Mouse (Mus musculus): Measurements from ENCODE around the gene Ift122. TPM values are rescaled to one million over a fixed set of nuclear protein-coding genes. Genes with fewer than 3 reads are reported as not detected.

The Ift122 gene
- polyA plus RNA-seq, 1 experiment from 2014 or later, result 18.8 TPM

DNA sequence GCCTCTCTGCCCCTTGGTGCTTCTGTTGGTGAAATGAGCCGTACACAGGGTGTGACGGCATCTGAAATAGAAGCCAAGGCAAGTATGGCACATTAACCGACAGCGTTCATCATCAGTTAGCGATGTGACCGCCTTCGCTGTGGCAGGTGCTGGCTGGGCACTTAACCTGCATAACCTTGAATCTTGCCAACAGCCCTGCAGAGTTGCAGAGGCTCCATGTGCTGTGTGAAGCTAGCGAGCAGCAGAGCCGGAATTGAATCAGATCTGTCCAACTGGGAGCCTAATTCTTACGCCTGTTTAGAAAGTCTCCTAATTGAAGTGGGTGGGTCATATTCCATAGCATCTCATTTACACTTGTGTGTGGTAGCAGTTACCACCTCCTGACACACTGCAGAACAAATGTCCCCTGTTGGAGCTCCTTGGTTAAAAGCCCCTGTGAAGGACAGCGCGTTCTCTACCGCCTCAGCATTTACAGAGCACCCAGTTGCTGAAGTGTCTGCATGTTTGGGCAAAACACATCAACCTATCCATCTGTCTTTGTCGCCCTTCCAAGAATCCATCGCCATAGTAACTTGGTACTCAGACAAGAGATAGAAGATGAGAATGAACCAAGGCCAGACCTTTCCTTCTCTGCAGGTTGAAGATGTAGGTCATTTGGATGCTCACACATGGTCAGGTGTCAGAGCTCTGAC lies 61.4 kb downstream of the Ift122 start:
- Histone ChIP-seq H3K9me3 (no peaks in the 10 kb centered on the region), H3K36me3 (no peaks in the 10 kb centered on the region), H3K27ac (no peak overlapping the region), H3K4me3 (replicated peaks) (no peak overlapping the region), H3K4me2 (no peak overlapping the region), H3K9ac (no peak overlapping the region), H3K4me1 (no peaks in the 10 kb centered on the region), H3K27me3 (replicated peaks) (no peaks in the 10 kb centered on the region)
- 83% methylated on average over 15 of the region's 15 CpGs for WGBS
- no peak for ATAC-seq (ENCODE audit: insufficient read depth, low FRiP score, low read depth)

DNA sequence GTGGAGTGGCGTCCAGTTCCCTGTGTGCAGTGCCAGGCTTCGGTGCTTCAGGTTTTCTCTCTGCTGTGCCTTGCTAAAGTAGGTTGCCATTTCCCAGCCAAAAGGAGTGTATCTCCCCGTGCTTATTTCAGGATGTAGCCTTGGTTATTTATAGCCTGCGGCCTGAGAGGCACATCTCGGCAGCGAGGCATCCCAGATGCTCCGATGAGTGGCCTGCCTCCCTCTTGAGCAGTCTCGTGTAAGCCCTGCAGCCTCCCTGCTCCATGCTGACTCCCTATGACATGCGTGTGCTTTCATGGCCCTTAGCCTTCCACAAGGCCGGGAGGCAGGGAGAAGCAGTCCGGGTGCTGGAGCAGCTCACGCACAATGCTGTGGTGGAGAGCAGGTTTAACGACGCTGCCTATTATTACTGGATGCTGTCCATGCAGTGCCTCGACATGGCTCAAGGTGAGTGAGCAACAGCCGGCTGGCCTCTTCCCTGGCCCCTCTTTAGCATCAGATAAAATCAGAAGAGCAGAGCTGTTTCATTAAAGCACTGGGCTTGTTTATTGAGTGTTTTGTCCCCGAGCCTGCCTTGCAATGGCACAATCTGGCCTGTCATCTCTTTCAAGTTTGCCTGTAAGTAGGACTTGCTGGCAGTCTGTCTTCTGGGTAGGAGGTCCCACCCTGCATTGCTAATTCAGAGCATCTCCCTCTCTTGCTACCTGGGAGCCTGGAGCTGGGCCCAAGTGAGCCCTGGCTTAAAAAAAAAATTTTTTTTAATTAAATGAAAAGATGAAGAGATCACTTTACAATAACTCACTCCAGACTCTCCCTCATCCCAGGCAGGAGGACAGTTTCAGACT lies 62.6 kb downstream of the Ift122 start:
- H3K36me3 ChIP-seq, result no peaks in the 10 kb centered on the region; the same call in 1 of the 2 replicates
- ATAC-seq (ENCODE audit: insufficient read depth, low FRiP score, low read depth), result no peak
- no peaks in the 10 kb centered on the region for H3K9me3 ChIP-seq
- H3K9ac ChIP-seq, result no peak overlapping the region
- no peak overlapping the region for H3K4me3 ChIP-seq (replicated peaks)
- H3K4me2 ChIP-seq, result no peak overlapping the region
- H3K4me1 ChIP-seq, result no peaks in the 10 kb centered on the region
- 56% methylated on average over 17 of the region's 17 CpGs for WGBS
- no peaks in the 10 kb centered on the region for H3K27me3 ChIP-seq (replicated peaks)
- H3K27ac ChIP-seq, result no peak overlapping the region

DNA sequence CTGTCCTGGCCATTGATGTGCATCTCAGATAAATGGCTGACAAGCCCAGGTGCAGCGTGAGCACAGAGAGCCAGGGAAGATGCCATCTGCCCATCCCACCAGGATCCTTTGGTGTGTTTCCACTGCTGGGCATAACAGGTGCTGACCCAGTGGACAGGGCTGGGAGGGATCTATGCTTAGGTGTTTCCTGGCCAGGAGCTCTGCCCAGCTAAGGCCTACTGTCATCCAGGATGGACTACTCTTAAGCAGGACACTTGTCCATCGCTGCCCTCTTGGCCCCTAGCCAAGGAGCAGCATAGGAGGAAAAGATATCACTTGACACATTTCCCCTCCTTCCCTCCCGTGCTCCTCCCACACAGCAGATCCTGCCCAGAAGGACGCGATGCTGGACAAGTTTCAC lies 63.3 kb downstream of the Ift122 start:
- no peak overlapping the region for H3K4me2 ChIP-seq
- H3K9ac ChIP-seq, result no peak overlapping the region
- H3K36me3 ChIP-seq, result no peaks in the 10 kb centered on the region; the same call in 1 of the 2 replicates
- 0 out of 2 replicates have a peak, but pooled peaks have one; percentile 3 for ATAC-seq (ENCODE audit: insufficient read depth, low FRiP score, low read depth)
- no peak overlapping the region for H3K4me3 ChIP-seq (replicated peaks)
- 67% methylated on average over 5 of the region's 5 CpGs for WGBS
- no peaks in the 10 kb centered on the region for H3K27me3 ChIP-seq (replicated peaks)
- H3K27ac ChIP-seq, result no peak overlapping the region
- H3K9me3 ChIP-seq, result no peaks in the 10 kb centered on the region
- H3K4me1 ChIP-seq, result no peaks in the 10 kb centered on the region

DNA sequence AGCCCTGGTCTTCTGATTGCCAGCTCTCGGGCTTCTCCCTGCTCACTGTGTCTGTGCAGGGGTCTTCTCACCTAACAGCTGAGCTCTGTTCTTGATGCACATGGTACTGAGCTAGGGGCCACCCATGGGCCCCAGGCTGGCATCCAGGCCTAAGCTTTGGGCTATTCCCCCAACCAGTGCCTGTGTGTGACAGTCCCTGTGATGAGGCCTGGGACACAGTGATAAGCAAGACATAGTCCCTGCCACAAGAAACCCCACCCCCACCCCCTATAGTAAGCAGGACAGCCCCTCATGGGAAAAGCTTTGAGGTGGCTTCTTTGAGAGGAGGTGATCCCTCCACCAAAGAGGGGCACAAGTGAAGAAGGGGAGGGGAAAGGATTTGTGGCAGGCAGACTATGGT lies 65.3 kb downstream of the Ift122 start:
- H3K36me3 ChIP-seq, result no peaks in the 10 kb centered on the region; the same call in 1 of the 2 replicates
- H3K4me3 ChIP-seq (replicated peaks), result no peak overlapping the region
- H3K9ac ChIP-seq, result no peak overlapping the region
- ATAC-seq (ENCODE audit: insufficient read depth, low FRiP score, low read depth), result no peak
- 93% methylated on average over 1 of the region's 1 CpGs for WGBS
- H3K27ac ChIP-seq, result no peak overlapping the region
- H3K9me3 ChIP-seq, result no peaks in the 10 kb centered on the region
- no peaks in the 10 kb centered on the region for H3K4me1 ChIP-seq
- H3K4me2 ChIP-seq, result no peak overlapping the region
- H3K27me3 ChIP-seq (replicated peaks), result no peaks in the 10 kb centered on the region

DNA sequence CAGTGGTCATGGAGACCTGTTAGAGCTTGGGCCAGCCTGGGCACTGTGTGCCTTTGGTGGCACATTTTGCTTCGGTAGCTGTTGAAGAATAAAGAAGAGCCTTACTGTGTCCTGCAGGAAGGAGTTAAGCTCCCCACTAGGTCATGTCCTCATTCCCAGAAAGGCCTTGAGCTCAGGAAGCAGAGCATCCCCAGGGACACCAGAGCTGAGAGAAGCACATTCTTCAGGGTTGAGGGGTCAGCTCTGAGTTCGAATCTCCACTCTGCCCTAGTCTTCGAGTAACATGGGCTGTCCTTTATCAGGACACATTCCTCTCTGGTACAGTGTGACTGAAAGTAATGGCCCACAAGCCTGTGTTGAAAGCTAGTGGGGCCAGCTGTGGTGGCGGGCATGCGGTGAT lies 66.6 kb downstream of the Ift122 start:
- no peaks in the 10 kb centered on the region for H3K9me3 ChIP-seq

DNA sequence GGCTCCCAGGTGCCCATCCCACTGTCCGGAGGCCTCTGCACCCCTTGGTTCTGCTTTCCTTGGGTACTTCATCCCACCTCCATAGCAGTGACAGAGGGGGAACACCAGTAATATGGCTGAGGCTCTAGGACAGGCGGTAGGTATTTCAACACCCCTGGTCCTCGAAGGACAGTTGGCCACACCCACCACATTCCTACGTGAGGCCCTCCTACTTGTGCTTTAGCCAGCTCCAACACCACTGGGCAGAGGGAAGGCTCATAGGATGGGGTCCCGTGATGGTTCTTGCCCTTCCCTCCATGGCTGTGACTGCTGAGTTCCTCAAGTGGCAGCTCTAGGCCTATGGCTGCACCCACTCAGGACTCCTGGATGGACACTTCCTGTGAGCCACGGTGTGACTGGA lies 71.6 kb downstream of the Ift122 start:
- ATAC-seq (ENCODE audit: insufficient read depth, low FRiP score, low read depth), result peak; percentile 35
- WGBS, result 32% methylated on average over 6 of the region's 6 CpGs
- H3K36me3 ChIP-seq, result no peaks in the 10 kb centered on the region; the same call in 1 of the 2 replicates
- H3K4me1 ChIP-seq, result 0 out of 2 replicates have a peak, but pooled peaks cover 3% of the 10 kb centered on the region
- no peaks in the 10 kb centered on the region for H3K27me3 ChIP-seq (replicated peaks)
- no peak overlapping the region for H3K4me3 ChIP-seq (replicated peaks)
- no peak overlapping the region for H3K9ac ChIP-seq
- no peak overlapping the region for H3K27ac ChIP-seq
- H3K4me2 ChIP-seq, result no peak overlapping the region
- H3K9me3 ChIP-seq, result no peaks in the 10 kb centered on the region

More for the DNA sequence above, 66.6 kb downstream of the Ift122 start:
- H3K27me3 ChIP-seq (replicated peaks), result no peaks in the 10 kb centered on the region
- no peaks in the 10 kb centered on the region; the same call in 1 of the 2 replicates for H3K36me3 ChIP-seq
- no peaks in the 10 kb centered on the region for H3K4me1 ChIP-seq
- no peak overlapping the region for H3K9ac ChIP-seq
- no peak overlapping the region for H3K4me3 ChIP-seq (replicated peaks)
- no peak for ATAC-seq (ENCODE audit: insufficient read depth, low FRiP score, low read depth)
- 85% methylated on average over 5 of the region's 5 CpGs for WGBS
- no peak overlapping the region for H3K4me2 ChIP-seq
- H3K27ac ChIP-seq, result no peak overlapping the region

DNA sequence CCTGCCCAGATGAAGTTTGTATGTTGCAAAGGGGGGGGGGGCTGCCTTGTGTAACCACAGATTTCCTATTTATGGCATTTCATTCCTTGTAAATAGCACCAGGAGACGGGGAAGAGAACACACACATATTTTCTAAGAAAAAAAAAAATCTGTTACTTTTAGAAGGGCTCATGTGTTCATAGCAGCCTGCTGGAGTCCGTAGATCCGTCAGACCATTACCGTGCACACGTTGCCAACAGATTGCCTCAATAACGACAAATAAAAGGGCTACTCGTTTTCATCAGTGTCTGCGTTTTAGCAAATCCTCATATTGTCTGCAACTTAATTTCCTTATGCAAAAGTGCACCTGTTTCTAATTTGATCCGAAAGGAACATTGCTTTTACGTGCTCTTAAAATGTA lies 73.1 kb downstream of the Ift122 start:
- H3K36me3 ChIP-seq, result no peaks in the 10 kb centered on the region
- WGBS, result 82% methylated on average over 10 of the region's 10 CpGs
- H3K4me2 ChIP-seq, result no peak overlapping the region
- no peak for ATAC-seq (ENCODE audit: insufficient read depth, low FRiP score, low read depth)
- peaks cover 12% of the 10 kb centered on the region for H3K4me1 ChIP-seq
- H3K27ac ChIP-seq, result no peak overlapping the region
- H3K4me3 ChIP-seq (replicated peaks), result no peak overlapping the region
- no peaks in the 10 kb centered on the region for H3K9me3 ChIP-seq
- no peaks in the 10 kb centered on the region for H3K27me3 ChIP-seq (replicated peaks)
- H3K9ac ChIP-seq, result no peak overlapping the region

DNA sequence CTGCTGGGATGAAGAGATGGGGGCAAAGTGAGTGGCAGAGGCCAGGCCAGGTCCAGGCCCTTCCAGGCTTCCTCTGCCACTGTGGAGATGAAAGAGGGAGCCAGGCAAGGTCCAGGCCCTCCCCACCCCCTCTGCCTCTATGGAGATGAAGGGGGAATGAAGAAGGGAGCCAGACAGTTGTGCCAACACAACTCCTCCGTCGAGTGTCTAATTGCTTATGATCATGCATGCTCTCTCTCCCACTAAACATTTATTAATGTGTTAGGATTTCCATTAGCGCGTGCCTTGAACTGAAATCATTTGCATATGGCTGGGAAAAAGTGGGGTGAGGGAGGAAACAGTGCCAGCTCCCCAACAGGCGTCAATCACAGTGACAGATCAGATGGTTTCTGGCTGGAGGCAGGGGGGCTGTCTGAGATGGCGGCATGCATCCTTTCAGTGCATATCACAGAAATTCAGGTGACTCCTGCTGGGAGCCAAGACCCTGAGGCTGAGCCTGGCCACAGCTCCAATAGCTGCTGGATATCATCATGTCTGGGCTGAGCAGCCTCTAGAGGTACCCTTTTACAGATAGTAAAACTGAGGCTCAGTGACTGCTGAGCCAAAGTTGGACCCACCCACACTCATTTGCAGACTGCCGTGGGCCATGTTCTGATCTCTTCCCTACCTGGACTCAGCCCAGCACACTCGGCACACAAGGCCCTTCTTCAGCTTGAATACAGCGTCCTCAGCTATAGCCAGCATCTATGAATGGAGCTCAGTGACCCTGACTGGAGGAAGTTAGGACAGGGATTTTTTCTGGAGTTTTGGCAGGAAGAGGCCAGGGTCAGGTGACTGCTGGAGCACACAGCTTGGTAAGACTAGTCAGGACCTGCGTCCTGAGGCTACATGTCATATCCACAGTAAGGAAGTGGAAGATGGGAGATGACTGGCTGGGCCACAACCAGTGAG lies 74.3 kb downstream of the Ift122 start:
- no peaks in the 10 kb centered on the region for H3K36me3 ChIP-seq
- no peak overlapping the region for H3K27ac ChIP-seq
- ATAC-seq (ENCODE audit: insufficient read depth, low FRiP score, low read depth), result no peak
- no peak overlapping the region for H3K4me3 ChIP-seq (replicated peaks)
- H3K4me1 ChIP-seq, result peaks cover 12% of the 10 kb centered on the region
- no peaks in the 10 kb centered on the region for H3K27me3 ChIP-seq (replicated peaks)
- no peak overlapping the region for H3K9ac ChIP-seq
- WGBS, result 79% methylated on average over 10 of the region's 10 CpGs
- no peak overlapping the region for H3K4me2 ChIP-seq
- H3K9me3 ChIP-seq, result no peaks in the 10 kb centered on the region

DNA sequence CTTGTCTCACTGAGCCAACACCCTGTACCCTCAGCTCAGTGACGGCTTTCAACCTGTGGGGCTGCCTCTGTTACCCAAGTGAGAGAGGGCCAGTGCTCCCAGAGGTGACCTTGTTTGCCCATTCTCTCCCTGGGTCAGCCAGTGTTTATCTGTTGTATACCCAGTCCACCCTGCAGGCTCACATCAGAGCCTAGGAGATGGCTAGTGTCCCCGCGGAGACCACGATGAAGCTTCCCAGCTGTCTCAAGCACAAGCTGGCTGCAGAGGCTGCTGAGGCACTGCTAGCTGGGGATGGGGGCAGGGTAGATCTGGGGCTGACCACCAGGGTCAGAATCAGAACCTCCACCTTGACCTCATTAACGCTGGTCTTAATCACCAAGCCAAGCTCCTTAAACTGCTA lies 76.7 kb downstream of the Ift122 start:
- Histone ChIP-seq H3K27me3 (replicated peaks) (no peaks in the 10 kb centered on the region), H3K9ac (no peak overlapping the region), H3K4me2 (no peak overlapping the region), H3K27ac (no peak overlapping the region), H3K4me1 (peaks cover 12% of the 10 kb centered on the region), H3K9me3 (no peaks in the 10 kb centered on the region), H3K36me3 (no peaks in the 10 kb centered on the region), H3K4me3 (replicated peaks) (no peak overlapping the region)
- ATAC-seq (ENCODE audit: insufficient read depth, low FRiP score, low read depth), result no peak
- 32% methylated on average over 5 of the region's 5 CpGs for WGBS

DNA sequence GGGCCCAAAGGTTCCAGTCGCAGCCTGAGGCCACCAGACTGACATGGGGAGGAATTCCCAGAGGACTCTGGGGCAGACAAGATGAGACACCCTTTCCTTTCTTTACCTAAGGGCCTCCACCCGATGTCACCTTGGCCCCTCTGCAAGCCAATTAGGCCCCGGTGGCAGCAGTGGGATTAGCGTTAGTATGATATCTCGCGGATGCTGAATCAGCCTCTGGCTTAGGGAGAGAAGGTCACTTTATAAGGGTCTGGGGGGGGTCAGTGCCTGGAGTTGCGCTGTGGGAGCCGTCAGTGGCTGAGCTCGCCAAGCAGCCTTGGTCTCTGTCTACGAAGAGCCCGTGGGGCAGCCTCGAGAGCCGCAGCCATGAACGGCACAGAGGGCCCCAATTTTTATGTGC lies 78.4 kb downstream of the Ift122 start, which contains the start of gene Rho:
TSS of gene Rho (plus strand) at position 110 of the 400 bp plus-strand sequence.
- H3K4me1 ChIP-seq, result peaks cover 12% of the 10 kb centered on the region

DNA sequence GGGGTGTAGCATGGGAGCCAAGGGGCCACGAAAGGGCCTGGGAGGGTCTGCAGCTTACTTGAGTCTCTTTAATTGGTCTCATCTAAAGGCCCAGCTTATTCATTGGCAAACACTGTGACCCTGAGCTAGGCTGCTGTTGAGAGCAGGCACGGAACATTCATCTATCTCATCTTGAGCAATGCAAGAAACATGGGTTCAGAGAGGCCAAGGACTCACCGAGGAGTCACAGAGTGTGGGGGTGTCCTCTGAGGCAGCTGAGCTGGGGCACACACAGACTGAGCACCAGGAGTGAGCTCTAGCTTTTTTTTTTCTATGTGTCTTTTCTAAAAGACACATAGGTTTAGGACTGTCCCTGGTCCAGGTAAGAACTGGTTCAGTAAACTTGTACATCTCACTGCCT lies 79.1 kb downstream of the Ift122 start:
- Histone ChIP-seq H3K9me3 (no peaks in the 10 kb centered on the region), H3K4me1 (peaks cover 12% of the 10 kb centered on the region), H3K4me2 (no peak overlapping the region), H3K27ac (no peak overlapping the region), H3K36me3 (no peaks in the 10 kb centered on the region), H3K9ac (no peak overlapping the region), H3K4me3 (replicated peaks) (no peak overlapping the region), H3K27me3 (replicated peaks) (no peaks in the 10 kb centered on the region)
- ATAC-seq (ENCODE audit: insufficient read depth, low FRiP score, low read depth), result no peak
- WGBS, result 81% methylated on average over 3 of the region's 3 CpGs

More for the DNA sequence above, 78.4 kb downstream of the Ift122 start, which contains the start of gene Rho:
- Histone ChIP-seq H3K27ac (no peak within 1 kb of the TSS), H3K36me3 (no peaks in the 10 kb centered on the region), H3K9me3 (no peaks in the 10 kb centered on the region), H3K4me3 (replicated peaks) (no peak within 1 kb of the TSS), H3K9ac (no peak within 1 kb of the TSS), H3K4me2 (no peak within 1 kb of the TSS), H3K27me3 (replicated peaks) (no peaks in the 10 kb centered on the region)
- WGBS, result 80% methylated on average over 14 of the region's 14 CpGs
- no peak for ATAC-seq (ENCODE audit: insufficient read depth, low FRiP score, low read depth)

Measured in stomach, embryonic 15.5 days (tissue).